Mouse (Mus musculus) heart, adult 2 months (tissue): Measurements from ENCODE around the gene Gm20388.

Source experiments
- CTCF ChIP-seq: fragments of 200-600 bp; IDR thresholded peaks from 2 replicates; pipeline ENCODE4 v1.8.1; 2022; ENCODE audit warnings: antibody characterized with exemption, mild to moderate bottlenecking, moderate library complexity
- EP300 ChIP-seq: fragments of 200-500 bp; IDR thresholded peaks from 2 replicates; pipeline ENCODE4 v1.6.1; 2011; ENCODE audit warnings: low read depth, low read length, control low read depth; ENCODE audit not compliant: insufficient read depth
- POLR2A ChIP-seq: fragments of 200-500 bp; IDR thresholded peaks from 2 replicates; pipeline ENCODE4 v1.6.1; 2011; ENCODE audit warnings: mild to moderate bottlenecking, low read depth, low read length, control low read depth; ENCODE audit not compliant: insufficient read depth

DNA sequence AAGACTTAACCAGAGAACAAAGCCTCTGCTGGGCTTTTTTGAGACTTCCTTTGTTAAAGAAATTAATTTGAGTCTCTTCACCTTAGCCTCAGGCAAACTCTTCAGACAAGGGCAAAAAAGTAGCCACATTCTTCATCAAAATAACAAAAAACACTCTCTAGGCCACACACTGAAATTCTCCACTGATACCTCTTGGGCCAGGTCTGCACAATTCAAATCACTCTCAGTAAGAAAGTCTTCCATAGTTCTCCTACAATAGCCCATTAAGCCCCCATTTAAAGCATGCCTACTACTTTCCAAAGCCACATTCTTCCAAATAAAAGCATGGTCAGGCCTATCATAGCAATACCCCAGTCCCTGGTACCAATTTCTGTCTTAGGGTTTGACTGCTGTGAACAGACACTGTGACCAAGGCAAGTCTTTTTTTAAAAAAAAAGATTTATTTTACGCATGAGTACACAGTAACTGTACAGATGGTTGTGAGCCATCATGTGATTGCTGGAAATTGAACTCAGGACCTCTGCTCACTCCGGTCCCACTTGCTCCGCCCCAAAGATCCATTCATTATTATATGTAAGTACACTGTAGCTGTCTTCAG lies 4101.4 kb downstream of the Gm20388 start:
- no peak for TF ChIP-seq CTCF
- TF ChIP-seq POLR2A, result no peak
- TF ChIP-seq EP300, result no peak
